Mouse (Mus musculus): ENCODE data around the gene Adra2b. TPM values are rescaled to one million over a fixed set of nuclear protein-coding genes. Genes with fewer than 3 reads are reported as not detected.

Adra2b gene
- polyA plus RNA-seq (2015; fragmentation: Nextera tagmentation; extraction: Ambion mirVana) = 0.30 and 0.50 TPM in 2 replicates

DNA sequence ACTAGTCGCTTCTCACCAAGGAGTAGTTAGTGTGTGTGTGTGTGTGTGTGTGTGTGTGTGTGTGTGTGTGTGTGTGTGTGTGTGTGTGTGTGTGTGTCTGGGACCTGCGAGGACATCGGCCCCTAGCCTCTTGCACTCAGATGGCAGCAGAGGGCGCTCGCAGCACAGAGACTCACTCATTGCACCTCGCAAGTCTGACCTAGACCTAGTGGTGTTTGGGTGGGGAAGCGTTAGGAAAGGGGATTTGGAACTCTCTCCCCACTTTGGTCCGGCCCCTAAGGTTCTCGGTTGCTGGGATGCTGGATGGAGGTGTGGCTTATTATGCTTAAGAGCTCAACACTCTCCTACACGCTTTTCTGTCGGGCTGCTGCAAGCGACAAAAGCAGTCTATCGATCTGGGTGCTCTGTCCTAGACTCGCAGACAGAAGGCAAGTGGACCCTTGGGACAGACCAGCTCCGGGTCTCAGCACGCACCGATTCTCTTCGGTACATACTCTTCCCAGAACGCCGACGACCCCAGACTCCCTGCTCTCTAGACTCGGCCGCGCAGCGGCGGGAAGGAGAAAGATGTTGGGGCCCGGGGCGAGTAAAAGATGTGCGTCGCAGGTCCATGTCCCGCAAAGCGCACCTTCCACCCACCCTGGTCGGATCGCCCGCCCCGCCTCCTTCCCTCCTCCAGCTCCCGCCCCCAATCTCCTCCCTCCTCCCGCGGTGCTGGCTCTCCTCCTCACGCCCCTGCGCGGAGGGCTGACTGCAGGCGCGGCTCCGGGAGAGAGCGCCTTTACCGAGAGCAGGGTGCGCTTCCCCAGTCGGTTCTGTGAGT, at the start of gene Adra2b:
Gene Adra2b, plus strand, starts transcription at position 750 of the 823 bp plus-strand sequence.
- Histone ChIP-seq H3K9me3 (ENCODE audit: control insufficient read depth, low read length) (no peaks in the 10 kb centered on the region), H3K4me3 (ENCODE audit: low read length) (peak within 1 kb of the TSS; percentile 42), H3K27me3 (ENCODE audit: control insufficient read depth, insufficient read depth, low read depth, low read length) (peaks cover 42% of the 10 kb centered on the region), H3K4me2 (ENCODE audit: low read depth, low read length) (peak within 1 kb of the TSS; percentile 70), H3K4me1 (replicated peaks; ENCODE audit: control insufficient read depth, insufficient read depth, low read length) (peaks cover 10% of the 10 kb centered on the region), H3K27ac (ENCODE audit: low read length) (no peak within 1 kb of the TSS), H3K36me3 (ENCODE audit: control insufficient read depth, insufficient read depth, low read length) (no peaks in the 10 kb centered on the region), H3K9ac (ENCODE audit: low read length) (peak within 1 kb of the TSS; percentile 13; the same call in 1 of the 2 replicates)
- peak; percentile 72 for ATAC-seq (ENCODE audit: low read depth)
- WGBS = under 1% methylated on average over 48 of the region's 49 CpGs

- H3K27ac ChIP-seq (ENCODE audit: low read length) = peak overlapping the region; percentile 70
- H3K4me1 ChIP-seq (replicated peaks; ENCODE audit: control insufficient read depth, insufficient read depth, low read length) = no peaks in the 10 kb centered on the region
- no peak overlapping the region for H3K9ac ChIP-seq (ENCODE audit: low read length)
- no peaks in the 10 kb centered on the region for H3K36me3 ChIP-seq (ENCODE audit: control insufficient read depth, insufficient read depth, low read length)
- H3K27me3 ChIP-seq (ENCODE audit: control insufficient read depth, insufficient read depth, low read depth, low read length) = no peaks in the 10 kb centered on the region
- WGBS = 40% methylated on average over 4 of the region's 4 CpGs
- H3K4me3 ChIP-seq (ENCODE audit: low read length) = no peak overlapping the region
- peak; percentile 74 for ATAC-seq (ENCODE audit: low read depth)
- H3K4me2 ChIP-seq (ENCODE audit: low read depth, low read length) = no peak overlapping the region
- H3K9me3 ChIP-seq (ENCODE audit: control insufficient read depth, low read length) = no peaks in the 10 kb centered on the region
Observed at GRCm38 (mm10) chr2:127313878-127314277, 49.1 kb upstream of the Adra2b start.

DNA sequence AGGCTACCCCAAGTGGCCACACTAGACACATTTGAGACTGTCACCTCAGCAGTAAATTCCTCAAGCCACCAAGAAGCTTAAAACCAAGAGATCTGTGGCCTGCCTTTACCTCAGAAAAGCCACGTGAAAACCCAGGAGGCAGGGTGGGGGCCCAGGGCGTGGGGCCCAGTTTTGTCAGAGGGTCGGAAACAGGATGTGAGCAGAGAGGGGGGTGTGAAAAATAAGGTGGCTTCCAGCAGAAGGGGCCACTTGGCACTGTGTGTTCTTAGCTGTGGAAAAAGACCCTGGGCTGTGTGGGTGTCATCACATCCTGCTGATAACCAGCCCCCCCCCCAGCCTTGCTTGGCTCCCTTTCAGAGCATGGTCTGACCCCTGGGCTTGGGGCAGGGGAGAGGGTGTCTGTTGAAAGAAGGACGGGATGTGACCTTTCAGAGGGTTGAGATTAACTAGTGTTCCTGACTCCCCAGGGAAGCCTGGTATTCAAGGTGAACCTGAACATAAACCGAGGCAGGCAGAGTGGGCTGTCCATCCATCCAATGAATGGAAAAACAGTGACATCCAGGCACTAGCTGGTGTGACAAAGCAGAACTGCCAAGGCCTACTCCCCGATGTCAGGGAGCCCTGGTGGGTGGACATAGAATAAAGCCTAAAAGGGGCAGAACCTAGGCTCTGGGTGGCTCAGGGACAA, 48.4 kb upstream of the Adra2b start:
- Histone ChIP-seq H3K27ac (ENCODE audit: low read length) (peak overlapping the region; percentile 70), H3K9me3 (ENCODE audit: control insufficient read depth, low read length) (no peaks in the 10 kb centered on the region), H3K4me2 (ENCODE audit: low read depth, low read length) (no peak overlapping the region), H3K36me3 (ENCODE audit: control insufficient read depth, insufficient read depth, low read length) (no peaks in the 10 kb centered on the region), H3K9ac (ENCODE audit: low read length) (no peak overlapping the region), H3K27me3 (ENCODE audit: control insufficient read depth, insufficient read depth, low read depth, low read length) (no peaks in the 10 kb centered on the region), H3K4me1 (replicated peaks; ENCODE audit: control insufficient read depth, insufficient read depth, low read length) (no peaks in the 10 kb centered on the region), H3K4me3 (ENCODE audit: low read length) (no peak overlapping the region)
- ATAC-seq (ENCODE audit: low read depth) = peak; percentile 53
- 45% methylated on average over 6 of the region's 6 CpGs for WGBS

GRCm38 (mm10) chr2:127315155-127315470, 47.9 kb upstream of the Adra2b start:
- H3K27me3 ChIP-seq (ENCODE audit: control insufficient read depth, insufficient read depth, low read depth, low read length) = no peaks in the 10 kb centered on the region
- no peak overlapping the region for H3K9ac ChIP-seq (ENCODE audit: low read length)
- no peak overlapping the region for H3K27ac ChIP-seq (ENCODE audit: low read length)
- H3K4me2 ChIP-seq (ENCODE audit: low read depth, low read length) = no peak overlapping the region
- no peaks in the 10 kb centered on the region for H3K36me3 ChIP-seq (ENCODE audit: control insufficient read depth, insufficient read depth, low read length)
- H3K4me1 ChIP-seq (replicated peaks; ENCODE audit: control insufficient read depth, insufficient read depth, low read length) = no peaks in the 10 kb centered on the region
- ATAC-seq (ENCODE audit: low read depth) = no peak
- WGBS = 87% methylated on average over 1 of the region's 1 CpGs
- no peaks in the 10 kb centered on the region for H3K9me3 ChIP-seq (ENCODE audit: control insufficient read depth, low read length)
- no peak overlapping the region for H3K4me3 ChIP-seq (ENCODE audit: low read length)

GRCm38 (mm10) chr2:127316431-127316830, 46.6 kb upstream of the Adra2b start:
- Histone ChIP-seq H3K27me3 (ENCODE audit: control insufficient read depth, insufficient read depth, low read depth, low read length) (no peaks in the 10 kb centered on the region), H3K9ac (ENCODE audit: low read length) (no peak overlapping the region), H3K9me3 (ENCODE audit: control insufficient read depth, low read length) (no peaks in the 10 kb centered on the region), H3K27ac (ENCODE audit: low read length) (no peak overlapping the region), H3K36me3 (ENCODE audit: control insufficient read depth, insufficient read depth, low read length) (no peaks in the 10 kb centered on the region), H3K4me1 (replicated peaks; ENCODE audit: control insufficient read depth, insufficient read depth, low read length) (no peaks in the 10 kb centered on the region), H3K4me3 (ENCODE audit: low read length) (no peak overlapping the region), H3K4me2 (ENCODE audit: low read depth, low read length) (no peak overlapping the region)
- WGBS = 59% methylated on average over 5 of the region's 5 CpGs
- ATAC-seq (ENCODE audit: low read depth) = no peak

DNA sequence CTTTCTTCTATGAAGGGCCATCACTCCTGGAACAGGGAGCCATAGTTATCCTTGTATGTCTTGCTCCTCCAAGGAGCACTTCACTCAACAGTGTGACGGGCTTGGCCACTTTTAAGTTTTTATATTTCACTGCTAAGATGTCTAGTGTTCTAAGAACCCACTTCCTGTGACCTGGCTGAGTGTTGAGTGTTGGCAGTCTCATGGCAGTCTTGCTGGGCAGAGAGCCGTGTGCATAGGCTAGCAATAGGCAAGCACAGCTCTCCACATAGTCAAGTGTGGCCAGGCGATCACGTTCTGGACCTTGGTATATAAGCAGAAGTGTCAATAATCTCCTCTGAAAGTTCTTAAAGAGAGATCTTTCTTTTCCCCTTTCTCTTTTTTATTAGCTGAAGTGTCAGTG, 44.9 kb upstream of the Adra2b start:
- no peaks in the 10 kb centered on the region for H3K9me3 ChIP-seq (ENCODE audit: control insufficient read depth, low read length)
- H3K4me2 ChIP-seq (ENCODE audit: low read depth, low read length) = no peak overlapping the region
- ATAC-seq (ENCODE audit: low read depth) = no peak
- H3K27ac ChIP-seq (ENCODE audit: low read length) = no peak overlapping the region
- no peaks in the 10 kb centered on the region for H3K4me1 ChIP-seq (replicated peaks; ENCODE audit: control insufficient read depth, insufficient read depth, low read length)
- H3K27me3 ChIP-seq (ENCODE audit: control insufficient read depth, insufficient read depth, low read depth, low read length) = no peaks in the 10 kb centered on the region
- no peaks in the 10 kb centered on the region for H3K36me3 ChIP-seq (ENCODE audit: control insufficient read depth, insufficient read depth, low read length)
- no peak overlapping the region for H3K9ac ChIP-seq (ENCODE audit: low read length)
- WGBS = 55% methylated on average over 4 of the region's 4 CpGs
- H3K4me3 ChIP-seq (ENCODE audit: low read length) = no peak overlapping the region

- H3K4me2 ChIP-seq (ENCODE audit: low read depth, low read length) = no peak overlapping the region
- H3K27me3 ChIP-seq (ENCODE audit: control insufficient read depth, insufficient read depth, low read depth, low read length) = no peaks in the 10 kb centered on the region
Observed at GRCm38 (mm10) chr2:127319071-127319470, 43.9 kb upstream of the Adra2b start.

DNA sequence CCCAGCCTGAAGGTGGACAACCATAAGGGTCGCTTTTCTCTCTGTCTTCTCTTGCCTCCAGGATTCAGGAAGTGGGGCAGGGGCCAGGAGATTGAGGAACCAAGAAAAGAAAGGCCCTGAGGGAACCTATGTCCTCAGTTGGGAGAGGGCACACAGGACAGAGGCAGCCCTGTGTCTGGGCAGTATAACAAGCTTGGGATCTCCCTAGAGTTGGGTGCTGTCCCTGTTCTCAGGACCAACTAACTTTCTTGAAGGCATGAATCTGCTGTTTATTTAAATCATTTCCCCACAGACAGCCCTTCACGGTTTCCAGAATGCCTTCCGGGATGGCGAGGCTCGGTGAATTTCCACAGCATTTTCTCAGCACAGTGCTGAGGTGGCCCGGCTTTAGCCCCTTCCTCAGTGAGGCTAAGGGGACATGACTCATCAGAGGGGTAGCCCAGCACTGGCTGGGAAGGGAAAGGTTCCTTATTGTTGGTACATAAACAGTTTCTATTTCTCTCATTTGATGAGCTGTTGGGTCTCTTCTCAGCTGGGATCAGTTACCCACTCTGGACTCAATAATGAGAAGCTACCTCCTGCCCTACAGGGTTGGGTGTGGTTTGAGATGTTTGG, 40.2 kb upstream of the Adra2b start:
- no peaks in the 10 kb centered on the region for H3K4me1 ChIP-seq (replicated peaks; ENCODE audit: control insufficient read depth, insufficient read depth, low read length)
- no peaks in the 10 kb centered on the region for H3K27me3 ChIP-seq (ENCODE audit: control insufficient read depth, insufficient read depth, low read depth, low read length)
- no peak overlapping the region for H3K4me2 ChIP-seq (ENCODE audit: low read depth, low read length)
- H3K9ac ChIP-seq (ENCODE audit: low read length) = no peak overlapping the region
- H3K36me3 ChIP-seq (ENCODE audit: control insufficient read depth, insufficient read depth, low read length) = no peaks in the 10 kb centered on the region
- no peak overlapping the region for H3K4me3 ChIP-seq (ENCODE audit: low read length)
- WGBS = 60% methylated on average over 6 of the region's 6 CpGs
- ATAC-seq (ENCODE audit: low read depth) = no peak
- no peaks in the 10 kb centered on the region for H3K9me3 ChIP-seq (ENCODE audit: control insufficient read depth, low read length)
- no peak overlapping the region for H3K27ac ChIP-seq (ENCODE audit: low read length)

More at GRCm38 (mm10) chr2:127319071-127319470, 43.9 kb upstream of the Adra2b start:
- no peaks in the 10 kb centered on the region for H3K9me3 ChIP-seq (ENCODE audit: control insufficient read depth, low read length)
- no peak for ATAC-seq (ENCODE audit: low read depth)
- H3K27ac ChIP-seq (ENCODE audit: low read length) = no peak overlapping the region
- H3K36me3 ChIP-seq (ENCODE audit: control insufficient read depth, insufficient read depth, low read length) = no peaks in the 10 kb centered on the region
- no peaks in the 10 kb centered on the region for H3K4me1 ChIP-seq (replicated peaks; ENCODE audit: control insufficient read depth, insufficient read depth, low read length)
- no peak overlapping the region for H3K9ac ChIP-seq (ENCODE audit: low read length)
- H3K4me3 ChIP-seq (ENCODE audit: low read length) = no peak overlapping the region
- 57% methylated on average over 4 of the region's 4 CpGs for WGBS

DNA sequence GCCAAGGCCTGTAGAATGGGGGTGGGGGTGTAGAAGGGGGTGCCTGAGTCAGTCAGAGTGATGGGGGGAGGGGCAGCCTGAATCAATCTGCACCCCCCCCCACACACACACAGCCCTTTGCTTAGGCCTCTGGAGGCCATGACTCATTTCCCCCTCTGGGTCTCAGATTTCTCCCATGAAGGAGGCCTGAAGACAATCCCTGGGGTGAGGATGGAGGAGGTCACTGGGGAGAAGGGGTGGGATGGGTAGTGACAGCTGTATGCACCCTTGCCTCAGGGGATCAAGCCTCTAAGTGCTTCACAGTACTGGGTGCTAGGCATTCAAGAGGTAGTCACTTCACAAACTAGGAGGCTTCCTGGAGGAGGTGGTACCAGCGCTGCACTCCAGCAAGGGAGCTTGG, 39.3 kb upstream of the Adra2b start:
- Histone ChIP-seq H3K4me1 (replicated peaks; ENCODE audit: control insufficient read depth, insufficient read depth, low read length) (no peaks in the 10 kb centered on the region), H3K4me2 (ENCODE audit: low read depth, low read length) (no peak overlapping the region), H3K27ac (ENCODE audit: low read length) (no peak overlapping the region), H3K9ac (ENCODE audit: low read length) (no peak overlapping the region), H3K4me3 (ENCODE audit: low read length) (no peak overlapping the region), H3K36me3 (ENCODE audit: control insufficient read depth, insufficient read depth, low read length) (no peaks in the 10 kb centered on the region), H3K27me3 (ENCODE audit: control insufficient read depth, insufficient read depth, low read depth, low read length) (no peaks in the 10 kb centered on the region), H3K9me3 (ENCODE audit: control insufficient read depth, low read length) (no peaks in the 10 kb centered on the region)
- no peak for ATAC-seq (ENCODE audit: low read depth)
- WGBS = 74% methylated on average over 1 of the region's 1 CpGs

Data from lung, embryonic 16.5 days (tissue).